Comparison of ENCODE assay signal across 13 mouse cellular contexts in the genomic region with DNA sequence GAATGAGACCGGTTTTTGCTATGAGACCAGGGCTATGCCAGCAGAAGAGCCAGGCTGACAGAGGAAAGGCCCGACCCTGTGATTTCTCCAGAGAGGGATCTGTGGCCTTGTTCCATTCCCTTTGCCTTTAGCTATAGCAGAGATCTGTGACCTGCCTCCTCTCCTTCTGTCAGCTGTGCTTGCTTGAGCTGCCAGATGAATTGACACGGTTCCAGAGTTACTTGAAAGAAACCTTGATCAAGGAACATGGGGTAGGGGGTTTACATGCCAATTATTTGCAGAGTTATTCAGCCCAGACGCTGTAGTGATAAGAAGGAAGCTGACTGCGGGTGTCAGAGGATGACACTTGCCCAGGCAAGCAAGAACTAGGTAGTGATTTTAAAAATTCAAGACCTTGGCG. TPM values are rescaled to one million over a fixed set of nuclear protein-coding genes. Genes with fewer than 3 reads are reported as not detected.
DNase-seq lines count a peak whose midpoint lies in the region; ATAC-seq and TF ChIP-seq lines count a peak whose summit lies in the region.
"Had no signal": no experiment of that assay in that cellular context is flagged by ENCODE, and none has a peak within 500 bp of the region (broad histone marks: within the 10 kb centered on the region; RNA-seq: fewer than 3 reads in every experiment).

No protein-coding gene starts in this region.

- H3K4me2 ChIP-seq in neural tube, embryonic 14.5 days (ENCODE audit: low read depth, low read length) = no peak overlapping the region
- H3K4me2 ChIP-seq in neural tube, embryonic 15.5 days = no peak overlapping the region
- H3K4me2 ChIP-seq in midbrain, embryonic 13.5 days (replicated peaks) = no peak overlapping the region
- H3K4me2 ChIP-seq: limb, embryonic 13.5 days had no signal

- WGBS in neural tube, embryonic 14.5 days = 64% methylated on average over 6 of the region's 6 CpGs
- WGBS in neural tube, embryonic 15.5 days = 63% methylated on average over 6 of the region's 6 CpGs
- 45% methylated on average over 6 of the region's 6 CpGs for WGBS in midbrain, embryonic 13.5 days

- peak overlapping the region; percentile 70 for H3K4me3 ChIP-seq in gastrocnemius, adult 2 months
- H3K4me3 ChIP-seq in neural tube, embryonic 14.5 days (ENCODE audit: low read depth, low read length) = no peak overlapping the region
- H3K4me3 ChIP-seq in neural tube, embryonic 15.5 days (replicated peaks) = no peak overlapping the region
- H3K4me3 ChIP-seq in midbrain, embryonic 13.5 days (replicated peaks) = no peak overlapping the region
- H3K4me3 ChIP-seq: limb, embryonic 13.5 days had no signal

- TF ChIP-seq CTCF in gastrocnemius, adult 2 months (IDR thresholded peaks at IDR 0.05) = no peak

- intact Hi-C loops in gastrocnemius, adult 2 months (cut with DNase I) = loop anchor here (5.0 kb wide), 1 partner anchor 45 kb away; no protein-coding TSS in a partner anchor

- H3K9me3 ChIP-seq in neural tube, embryonic 14.5 days (ENCODE audit: control insufficient read depth, low read length) = no peaks in the 10 kb centered on the region
- H3K9me3 ChIP-seq in neural tube, embryonic 15.5 days (replicated peaks) = no peaks in the 10 kb centered on the region
- H3K9me3 ChIP-seq in midbrain, embryonic 13.5 days = no peaks in the 10 kb centered on the region
- H3K9me3 ChIP-seq: limb, embryonic 13.5 days had no signal

- ATAC-seq in neural tube, embryonic 14.5 days (ENCODE audit: low read depth) = no peak
- no peak for ATAC-seq in neural tube, embryonic 15.5 days (ENCODE audit: low FRiP score)
- ATAC-seq in midbrain, embryonic 13.5 days = no peak

- H3K27me3 ChIP-seq in neural tube, embryonic 14.5 days (ENCODE audit: control insufficient read depth, insufficient read depth, low read length) = no peaks in the 10 kb centered on the region
- H3K27me3 ChIP-seq in neural tube, embryonic 15.5 days (replicated peaks) = no peaks in the 10 kb centered on the region
- H3K27me3 ChIP-seq in midbrain, embryonic 13.5 days = no peaks in the 10 kb centered on the region

- no peaks in the 10 kb centered on the region for H3K4me1 ChIP-seq in neural tube, embryonic 14.5 days (ENCODE audit: control insufficient read depth, insufficient read depth, low read length)
- H3K4me1 ChIP-seq in neural tube, embryonic 15.5 days = peaks cover 15% of the 10 kb centered on the region
- H3K4me1 ChIP-seq in midbrain, embryonic 13.5 days (replicated peaks) = peaks cover 22% of the 10 kb centered on the region
- H3K4me1 ChIP-seq: limb, embryonic 13.5 days had no signal

- no peaks in the 10 kb centered on the region for H3K36me3 ChIP-seq in neural tube, embryonic 14.5 days (ENCODE audit: control insufficient read depth, insufficient read depth, low read length)
- no peaks in the 10 kb centered on the region for H3K36me3 ChIP-seq in neural tube, embryonic 15.5 days
- H3K36me3 ChIP-seq in midbrain, embryonic 13.5 days = no peaks in the 10 kb centered on the region
- H3K36me3 ChIP-seq: limb, embryonic 13.5 days had no signal

- H3K27ac ChIP-seq in gastrocnemius, adult 2 months = peak overlapping the region; percentile 88
- peak overlapping the region; percentile 4; the same call in 1 of the 2 replicates for H3K27ac ChIP-seq in neural tube, embryonic 14.5 days (ENCODE audit: low read depth, low read length)
- H3K27ac ChIP-seq in neural tube, embryonic 15.5 days (replicated peaks) = no peak overlapping the region; the same call in 1 of the 2 replicates
- H3K27ac ChIP-seq in midbrain, embryonic 13.5 days = peak overlapping the region; percentile 74
- H3K27ac ChIP-seq: limb, embryonic 13.5 days; liver, embryonic 14.5 days had no signal

- no peak overlapping the region for H3K9ac ChIP-seq in neural tube, embryonic 14.5 days (replicated peaks; ENCODE audit: low read depth, low read length)
- H3K9ac ChIP-seq in neural tube, embryonic 15.5 days (replicated peaks) = no peak overlapping the region
- H3K9ac ChIP-seq in midbrain, embryonic 13.5 days (replicated peaks) = 0 out of 2 replicates have a peak overlapping the region, but pooled peaks have one; percentile 14
- H3K9ac ChIP-seq: limb, embryonic 13.5 days; liver, embryonic 14.5 days had no signal

- DNase-seq in gastrocnemius, adult 2 months = no peak
- no peak for DNase-seq in gastrocnemius, postnatal 10 days
- DNase-seq in urinary bladder, postnatal 36 days (ENCODE audit: low spot score in 2 of 2) = no peak
- DNase-seq in adrenal gland, adult (ENCODE audit: inconsistent age in 2 of 2, low spot score in 1 of 2) = no peak
- DNase-seq: cerebellum, postnatal 36 days; kidney, adult 2 months; kidney, postnatal 36 days; layer of hippocampus, adult 9-11 months had no signal

RNA-seq across cellular contexts. Expression of a gene that starts 20.3 kb away (rescaled TPM):
- total RNA-seq in gastrocnemius, adult 2 months (2021) = 100 to 1,000 TPM; 515 to 576 TPM
- total RNA-seq in gastrocnemius, postnatal 10 days (2021) = 100 to 1,000 TPM; 187 to 199 TPM
- polyA plus RNA-seq in neural tube, embryonic 14.5 days (2014; fragmentation: Nextera tagmentation; extraction: Ambion mirVana) = 63.4 and 74.7 TPM in 2 replicates
- polyA plus RNA-seq in neural tube, embryonic 15.5 days (2015; fragmentation: Nextera tagmentation; extraction: Ambion mirVana) = 53.9 and 58.9 TPM in 2 replicates
- 62.4 and 70.8 TPM in 2 replicates for polyA plus RNA-seq in midbrain, embryonic 13.5 days (2015; fragmentation: Nextera tagmentation; extraction: Ambion mirVana)

RNA-seq across cellular contexts. Expression of a gene that starts 24.6 kb away (rescaled TPM):
- 10 to 100 TPM; 28.6 to 33.8 TPM for total RNA-seq in gastrocnemius, adult 2 months (2021)
- 10 to 100 TPM; 36.7 to 39.1 TPM for total RNA-seq in gastrocnemius, postnatal 10 days (2021)
- polyA plus RNA-seq in neural tube, embryonic 14.5 days (2014; fragmentation: Nextera tagmentation; extraction: Ambion mirVana) = 89.6 and 97.3 TPM in 2 replicates
- polyA plus RNA-seq in neural tube, embryonic 15.5 days (2015; fragmentation: Nextera tagmentation; extraction: Ambion mirVana) = 74.8 and 96.9 TPM in 2 replicates
- 114 and 115 TPM in 2 replicates for polyA plus RNA-seq in midbrain, embryonic 13.5 days (2015; fragmentation: Nextera tagmentation; extraction: Ambion mirVana)
